Mouse (Mus musculus) forelimb bud, embryonic 11.5 days (tissue): Measurements from ENCODE around the gene Eml3.

ENCODE experiments used
- DNase-seq: peaks from one replicate; pipeline ENCODE4 v3.0.0-alpha.2; 2012; ENCODE audit warnings: low read depth, low spot score

Gene Eml3

DNA sequence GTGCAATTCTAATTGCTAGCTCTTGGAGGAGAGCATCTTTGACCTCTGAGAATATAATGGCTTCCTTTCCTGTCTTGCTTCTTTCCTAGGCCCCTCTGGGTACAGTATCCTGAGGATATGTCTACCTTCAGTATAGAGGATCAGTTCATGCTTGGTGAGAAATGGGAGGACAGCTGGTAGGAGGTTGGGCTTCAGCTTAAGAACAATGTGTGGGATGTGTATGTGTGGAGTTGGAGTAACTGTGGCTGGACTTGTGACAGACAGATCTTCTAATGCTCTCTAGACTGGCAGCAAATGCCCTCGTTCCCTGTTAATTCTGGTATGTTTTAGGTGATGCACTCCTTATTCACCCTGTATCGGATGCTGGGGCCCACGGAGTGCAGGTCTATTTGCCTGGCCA is 15.1 kb upstream of the Eml3 start:
- DNase-seq, result no peak

DNA sequence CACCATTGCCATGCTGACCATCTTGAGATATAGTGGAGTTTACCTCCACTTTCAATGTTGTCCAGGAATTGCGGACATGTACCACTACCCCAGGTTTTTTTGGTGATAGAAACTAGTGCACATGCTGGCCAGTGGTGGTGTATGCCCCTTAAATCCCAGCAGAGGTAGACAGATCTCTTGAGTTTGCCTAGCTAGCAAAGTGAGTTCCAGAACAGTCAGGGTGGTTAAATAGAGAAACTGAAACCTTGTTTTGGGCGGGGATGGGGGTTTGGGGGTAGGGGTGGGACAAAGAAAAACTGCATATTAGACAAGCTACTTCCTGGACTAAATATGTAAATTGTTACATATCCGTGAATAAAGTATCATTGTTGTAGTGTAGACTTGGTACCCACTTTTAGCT is 10.4 kb upstream of the Eml3 start:
- DNase-seq, result no peak

DNA sequence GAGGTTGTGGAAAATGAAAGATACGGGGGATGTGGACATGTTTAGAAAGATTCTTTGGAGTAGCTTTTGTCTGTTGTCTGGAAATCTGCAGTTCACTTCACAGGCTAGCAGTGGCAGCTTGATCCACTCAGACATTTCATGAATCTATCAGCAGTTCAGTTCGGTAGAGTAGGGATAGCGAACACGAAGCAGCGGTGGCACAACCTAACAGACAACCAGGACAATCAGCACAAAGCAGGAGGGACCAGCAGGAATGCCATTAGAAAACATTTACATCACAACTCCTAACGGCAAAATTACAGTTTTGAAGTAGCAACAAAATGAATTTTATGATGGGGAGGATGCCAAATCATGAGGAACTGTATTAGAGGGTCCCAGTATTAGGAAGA is 9.7 kb upstream of the Eml3 start:
- no peak for DNase-seq

DNA sequence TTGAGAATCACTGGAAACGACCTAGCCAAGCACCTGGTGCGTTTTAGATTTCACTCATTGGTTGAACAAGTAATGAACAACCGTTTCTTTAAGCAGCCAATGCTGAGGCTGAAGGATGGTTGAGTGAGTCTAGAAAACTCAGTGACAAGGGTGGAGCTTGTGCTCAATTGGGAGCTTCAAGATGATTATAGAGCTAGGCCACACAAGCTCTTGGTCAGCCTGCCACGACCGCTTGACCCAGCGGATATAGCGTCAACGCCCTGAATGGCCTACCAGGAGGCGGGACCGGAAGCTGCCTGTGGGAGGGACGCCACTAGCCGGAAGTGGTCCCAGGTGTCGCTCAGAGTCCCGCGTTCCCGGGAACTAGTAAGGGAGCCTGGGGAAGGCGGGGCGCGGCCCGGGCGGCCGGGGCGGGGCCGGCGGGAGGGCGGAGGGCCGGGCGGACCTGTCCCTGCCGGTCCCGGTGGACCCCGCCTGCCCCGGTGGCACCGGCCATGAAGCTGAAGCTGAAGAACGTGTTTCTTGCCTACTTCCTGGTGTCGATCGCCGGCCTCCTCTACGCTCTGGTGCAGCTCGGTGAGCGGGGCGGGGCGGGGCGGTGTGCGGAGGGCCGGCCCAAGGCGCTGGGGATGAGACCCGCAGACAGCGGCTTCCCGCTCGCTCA is 9.1 kb upstream of the Eml3 start, which contains the start of gene B3gat3:
TSS of gene B3gat3 (plus strand) at position 302 of the 664 bp plus-strand sequence.
- DNase-seq, result peak; percentile 89

DNA sequence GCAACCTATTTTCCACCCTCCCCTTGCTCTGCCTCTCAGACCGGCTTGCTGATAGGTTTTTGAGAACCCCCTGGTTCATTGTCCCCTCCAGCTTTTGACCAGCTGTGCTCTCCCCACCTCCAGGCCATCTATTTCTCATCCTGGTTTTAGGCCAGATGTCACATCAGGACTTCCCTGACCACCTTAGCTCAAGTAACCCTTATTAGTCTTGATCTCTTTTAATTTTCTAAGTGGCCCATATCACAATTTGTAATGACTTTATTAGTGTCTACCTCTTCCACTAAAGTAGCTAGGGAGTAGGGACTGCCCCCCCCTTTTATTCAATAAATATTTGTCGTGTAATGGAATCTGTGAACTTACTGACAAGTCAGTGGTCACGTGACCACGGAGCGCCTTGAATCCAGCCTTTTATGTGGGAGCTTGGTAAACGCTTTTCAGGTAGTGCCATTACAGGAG is 8.5 kb upstream of the Eml3 start:
- DNase-seq, result no peak

DNA sequence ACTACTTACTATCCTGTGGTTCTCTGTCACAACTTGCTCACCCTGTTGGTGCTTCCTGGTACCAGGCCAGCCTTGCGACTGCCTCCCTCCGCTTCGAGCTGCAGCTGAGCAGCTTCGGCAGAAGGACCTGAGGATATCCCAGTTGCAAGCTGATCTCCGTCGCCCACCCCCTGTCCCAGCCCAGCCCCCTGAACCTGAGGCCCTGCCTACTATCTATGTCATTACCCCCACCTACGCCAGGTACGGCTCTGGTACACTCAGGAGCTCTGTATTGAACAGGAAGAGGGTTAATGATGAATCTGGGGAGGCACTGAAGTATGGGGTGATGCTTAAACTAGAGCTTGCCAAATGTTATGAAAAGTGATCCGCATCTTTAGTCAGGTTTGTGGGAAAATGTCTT is 7.6 kb upstream of the Eml3 start:
- DNase-seq, result no peak

DNA sequence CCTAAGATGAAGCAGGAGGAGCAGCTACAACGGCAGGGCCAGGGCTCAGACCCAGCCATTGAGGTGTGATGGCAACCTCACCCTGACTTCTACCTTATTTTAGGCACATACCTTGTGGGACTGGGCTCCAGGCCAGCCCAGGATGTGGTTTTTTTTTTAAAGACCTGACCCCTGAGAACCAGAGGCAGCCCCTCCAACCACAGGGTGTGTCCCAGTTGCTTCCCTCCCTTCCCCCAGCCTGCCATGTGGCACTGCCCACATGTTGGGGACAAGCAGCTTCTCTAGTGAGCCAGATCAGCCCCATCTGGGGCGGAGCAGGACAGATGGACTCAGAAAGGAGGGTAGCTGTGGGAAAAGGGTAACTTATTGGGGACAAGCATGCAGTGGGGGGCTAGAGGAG is 2.6 kb upstream of the Eml3 start:
- no peak for DNase-seq

DNA sequence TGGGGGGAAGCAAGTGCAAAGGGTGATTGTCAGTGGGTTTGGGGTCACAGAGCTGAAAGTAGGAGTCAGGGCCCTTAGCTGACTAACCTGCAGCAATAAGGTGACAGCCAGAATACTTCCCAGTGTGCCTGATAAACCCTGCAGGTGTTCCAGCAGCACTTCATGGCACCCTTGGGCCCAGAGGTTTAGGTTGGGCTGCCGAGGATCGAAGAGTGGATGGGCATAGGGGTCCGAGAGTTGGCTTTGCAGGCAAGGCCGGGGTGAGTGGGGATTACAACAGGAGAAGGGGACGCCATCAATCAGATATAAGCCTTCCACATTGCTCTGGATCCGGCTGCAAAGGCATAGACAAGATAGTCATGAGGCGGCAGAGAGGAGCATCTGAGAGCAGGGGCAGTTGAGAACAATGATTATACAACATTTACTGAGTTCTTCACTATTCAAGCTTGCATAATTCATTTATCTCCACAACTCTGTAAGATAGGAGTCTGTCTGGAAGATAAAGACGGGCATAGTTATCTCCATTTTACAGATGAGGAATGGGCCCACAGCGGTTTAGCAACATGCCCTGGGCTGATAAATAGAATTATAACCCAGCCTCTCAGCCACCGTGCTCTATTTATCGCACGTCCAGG is 1.3 kb upstream of the Eml3 start:
- DNase-seq, result no peak

DNA sequence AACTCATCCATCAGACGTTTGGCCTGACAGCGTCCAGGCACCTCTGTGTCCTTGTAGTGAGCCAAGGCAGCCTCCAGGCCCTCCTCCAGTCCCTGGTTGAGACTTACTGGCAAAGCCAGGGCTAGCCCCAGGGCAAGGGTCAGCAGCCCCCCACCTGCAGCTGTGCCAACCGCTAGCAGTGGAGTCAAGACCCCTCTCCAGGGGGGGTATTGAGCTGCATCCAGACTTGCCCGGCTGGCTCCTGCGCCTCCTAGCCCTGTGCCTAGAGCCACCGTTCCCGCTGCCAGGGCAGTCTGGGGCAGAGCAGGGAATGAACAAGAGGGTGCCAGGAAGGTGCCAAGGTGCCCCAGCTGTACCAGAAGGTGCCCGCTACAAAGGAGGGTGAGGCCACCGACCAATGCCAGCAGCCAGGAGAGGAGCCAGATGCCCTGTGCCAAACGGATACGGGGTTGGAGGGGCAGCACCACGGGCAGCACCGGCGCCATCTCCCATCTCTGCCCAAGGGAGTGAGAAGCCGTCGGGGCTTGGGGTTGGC is 596 bp upstream of the Eml3 start:
- DNase-seq, result no peak

DNA sequence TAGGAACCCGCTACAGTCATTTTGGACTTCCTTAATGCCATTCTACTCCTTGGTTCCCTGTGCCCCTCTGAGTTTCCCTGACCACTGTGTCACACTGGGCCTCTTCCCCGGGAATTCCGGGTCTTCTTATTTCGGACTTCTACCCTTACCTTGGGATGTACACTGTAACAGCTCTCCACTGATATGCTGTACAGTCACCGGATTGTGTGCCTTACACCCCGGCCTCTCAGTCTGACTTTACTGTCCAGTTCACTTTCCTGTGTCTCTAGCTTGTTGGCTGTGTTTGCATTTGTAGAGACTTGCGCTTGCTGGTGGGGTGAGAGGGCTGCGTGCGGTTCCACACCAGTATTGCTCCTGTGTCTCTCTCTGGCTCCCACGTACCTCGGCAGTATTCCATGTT is 765 bp downstream of the Eml3 start:
- DNase-seq, result no peak

DNA sequence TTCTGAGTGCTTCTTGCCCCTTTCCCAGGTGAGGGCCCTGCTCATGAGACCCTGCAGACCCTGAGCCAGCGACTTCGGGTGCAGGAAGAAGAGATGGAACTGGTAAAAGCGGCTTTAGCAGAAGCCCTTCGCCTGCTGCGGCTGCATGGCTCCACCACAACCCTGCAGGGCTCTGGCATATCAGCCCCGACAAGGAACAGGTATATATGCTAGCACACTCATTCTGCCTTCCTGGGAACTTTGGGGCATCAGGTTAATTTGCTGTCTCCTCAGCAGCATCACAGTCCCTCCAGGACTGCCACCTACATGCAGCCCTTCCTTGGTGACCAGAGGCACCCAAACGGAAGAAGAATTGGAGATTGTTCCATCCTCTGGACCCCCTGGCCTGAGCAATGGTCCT is 1.4 kb downstream of the Eml3 start:
- no peak for DNase-seq

DNA sequence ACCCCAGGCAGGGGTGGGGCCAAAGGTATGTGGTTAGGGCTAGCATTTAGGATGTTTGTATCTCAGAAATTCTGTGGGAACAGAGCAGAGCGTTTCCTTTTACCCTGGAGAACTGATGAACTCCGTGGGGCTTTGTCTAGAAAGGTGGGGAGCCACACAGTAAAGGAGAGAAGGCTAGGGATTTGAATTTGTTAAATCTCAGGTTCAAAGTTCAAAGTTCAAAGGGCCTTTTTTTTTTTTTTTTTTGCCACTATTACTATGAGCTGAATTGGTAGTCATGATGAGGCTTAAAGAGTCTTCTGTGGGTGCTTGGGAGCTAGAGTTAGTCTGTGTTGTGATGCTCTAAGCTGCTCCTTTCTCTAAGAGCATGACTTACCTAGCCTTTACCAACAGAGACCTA is 7.4 kb downstream of the Eml3 start:
- DNase-seq, result no peak

DNA sequence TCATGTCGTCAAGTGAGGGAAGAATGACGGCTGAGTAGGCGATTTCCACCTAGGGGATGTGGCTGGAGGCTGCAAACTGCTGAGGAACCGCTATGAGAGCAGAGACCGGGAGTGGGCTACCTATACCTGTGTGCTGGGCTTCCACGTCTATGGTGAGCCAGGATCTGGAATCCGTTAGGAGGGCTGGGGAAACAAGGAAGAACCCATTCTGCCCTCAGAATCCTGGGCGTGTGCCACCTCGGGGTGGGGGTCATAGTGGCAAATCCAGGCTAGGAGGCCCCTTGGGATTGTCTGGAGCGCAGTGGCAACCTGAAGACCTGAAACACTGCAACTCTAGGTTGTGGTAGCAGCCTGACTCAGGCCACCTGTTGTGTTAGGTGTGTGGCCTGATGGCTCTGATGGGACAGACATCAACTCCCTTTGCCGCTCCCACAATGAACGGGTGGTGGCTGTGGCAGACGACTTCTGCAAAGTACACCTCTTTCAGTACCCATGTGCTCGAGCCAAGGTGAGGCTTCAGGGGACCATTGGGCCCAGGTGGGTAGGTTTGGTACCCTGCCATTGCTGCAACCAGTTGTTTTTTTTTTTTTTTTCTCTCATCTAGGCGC is 11.3 kb downstream of the Eml3 start:
- no peak for DNase-seq

DNA sequence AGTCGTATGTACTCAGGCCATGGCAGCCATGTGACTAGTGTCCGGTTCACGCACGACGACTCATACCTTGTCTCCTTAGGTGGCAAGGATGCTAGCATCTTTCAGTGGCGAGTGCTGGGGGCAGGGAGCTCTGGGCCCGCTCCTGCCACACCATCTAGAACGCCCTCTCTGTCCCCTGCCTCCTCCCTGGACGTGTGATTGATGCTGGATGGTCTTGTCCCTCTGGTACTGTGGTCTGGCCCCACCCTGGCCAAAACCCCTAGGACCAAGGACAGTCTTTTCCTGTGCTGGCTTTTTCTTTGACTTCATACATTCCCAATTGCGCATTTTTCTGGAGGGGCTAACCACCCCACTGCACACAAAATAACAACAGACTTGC is 11.8 kb downstream of the Eml3 start:
- DNase-seq, result no peak

DNA sequence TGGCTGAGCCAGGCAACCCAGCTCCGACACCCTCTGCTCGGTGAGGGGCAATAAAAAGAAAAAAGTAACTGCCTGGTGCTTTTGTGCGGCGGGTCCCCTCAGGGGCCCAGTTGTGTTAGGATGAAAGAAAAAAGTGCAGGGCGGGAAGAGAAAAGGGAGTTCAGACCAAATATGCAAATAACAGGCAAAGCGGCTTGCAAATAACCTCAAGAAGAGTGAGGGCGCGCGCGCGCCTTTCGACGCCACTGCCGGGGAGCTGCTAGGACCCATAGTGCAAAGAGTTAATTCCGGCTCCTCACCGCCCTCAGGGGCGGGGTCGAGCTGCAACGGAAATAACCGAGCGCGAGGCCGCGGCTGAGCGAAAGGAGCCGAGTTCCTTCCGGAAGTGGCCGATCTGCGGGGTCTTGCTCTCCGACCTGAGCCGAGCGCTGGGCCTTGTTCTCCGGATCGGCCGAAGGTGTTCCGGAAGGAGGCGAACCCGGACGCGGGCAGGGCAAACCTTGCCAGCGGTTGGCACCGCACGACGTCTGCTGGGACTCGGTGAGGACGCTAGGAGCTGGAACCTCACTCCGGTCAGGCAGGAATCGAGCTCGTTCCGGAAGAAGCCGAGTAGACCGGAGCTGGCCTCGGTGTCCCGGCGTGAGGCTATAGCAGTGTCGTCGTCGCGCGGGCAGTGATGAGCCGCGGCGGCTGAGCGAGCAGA is 12.3 kb downstream of the Eml3 start, which contains the start of gene Mta2:
TSS of gene Mta2 (plus strand) at position 361 of the 703 bp plus-strand sequence.
- DNase-seq, result peak; percentile 98

DNA sequence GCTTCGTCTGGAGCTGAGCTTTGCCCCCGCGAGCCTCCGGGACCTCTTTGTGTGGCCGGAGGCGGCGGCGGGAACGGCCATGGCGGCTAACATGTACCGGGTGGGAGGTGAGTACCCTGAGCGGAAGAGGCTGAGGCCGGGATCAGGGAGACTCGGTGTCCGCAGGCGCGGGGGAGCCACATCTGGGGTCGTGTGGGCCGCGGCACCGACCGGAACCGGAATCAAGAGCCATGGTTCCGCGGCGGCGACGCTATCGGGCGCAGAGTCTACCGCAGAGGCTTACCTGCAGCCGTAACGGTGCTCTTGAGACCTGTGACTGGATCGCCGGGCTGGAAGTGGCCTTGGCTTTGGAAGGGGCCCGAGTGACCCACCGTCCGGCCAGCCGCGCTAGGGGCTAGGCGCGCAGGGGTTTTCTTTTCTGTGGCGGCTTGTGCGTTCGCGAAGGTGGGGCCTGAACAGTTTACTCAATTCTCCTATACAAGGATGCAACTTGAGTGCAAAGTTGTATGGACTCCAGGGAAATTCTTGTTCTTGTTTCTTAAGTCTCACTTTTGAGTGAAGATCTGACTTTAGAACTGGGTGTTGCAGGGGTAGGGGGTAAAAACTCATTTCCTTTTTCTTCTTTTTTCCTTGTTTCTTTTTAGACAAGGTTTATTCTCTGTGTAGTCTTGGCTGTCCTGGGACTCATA is 13.1 kb downstream of the Eml3 start:
- DNase-seq, result no peak

DNA sequence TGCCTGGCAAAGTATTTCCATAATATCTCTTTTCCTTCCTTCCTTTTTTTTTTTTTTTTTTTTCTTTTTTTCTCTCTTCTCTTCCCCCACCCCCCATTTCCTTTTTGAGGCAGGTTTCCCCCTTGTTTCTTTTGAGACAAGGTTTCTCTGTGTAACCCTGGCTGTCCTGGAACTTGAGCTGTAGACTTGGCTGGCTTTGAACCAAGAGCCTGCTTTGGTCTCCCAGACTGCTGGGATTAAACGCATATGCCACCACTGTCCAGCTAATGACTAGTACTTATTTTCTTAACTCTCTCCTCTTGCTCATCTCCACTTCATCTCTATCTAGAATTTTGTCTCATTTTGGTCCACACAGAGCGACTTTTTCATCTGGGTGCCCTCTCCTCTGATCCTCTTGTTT is 13.7 kb downstream of the Eml3 start:
- DNase-seq, result no peak

DNA sequence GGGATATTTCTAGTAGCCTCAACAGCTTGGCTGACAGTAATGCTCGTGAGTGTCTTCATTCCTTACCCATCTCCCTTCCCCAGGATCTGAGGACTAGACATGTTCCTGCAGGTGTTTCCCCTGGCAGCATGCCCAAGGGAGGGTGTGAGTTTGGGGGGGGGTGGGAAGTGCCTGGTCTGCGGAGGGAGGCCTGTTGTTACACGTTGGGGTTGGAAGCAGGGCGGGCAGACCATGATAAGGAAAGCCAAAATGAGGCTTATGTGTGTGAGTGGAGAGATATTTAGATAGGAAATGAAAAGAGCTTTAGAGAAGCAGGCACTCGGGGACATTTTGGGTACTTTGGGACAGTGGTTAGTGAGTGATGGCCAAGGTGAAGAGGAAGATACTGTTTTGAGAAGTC is 14.7 kb downstream of the Eml3 start:
- no peak for DNase-seq

DNA sequence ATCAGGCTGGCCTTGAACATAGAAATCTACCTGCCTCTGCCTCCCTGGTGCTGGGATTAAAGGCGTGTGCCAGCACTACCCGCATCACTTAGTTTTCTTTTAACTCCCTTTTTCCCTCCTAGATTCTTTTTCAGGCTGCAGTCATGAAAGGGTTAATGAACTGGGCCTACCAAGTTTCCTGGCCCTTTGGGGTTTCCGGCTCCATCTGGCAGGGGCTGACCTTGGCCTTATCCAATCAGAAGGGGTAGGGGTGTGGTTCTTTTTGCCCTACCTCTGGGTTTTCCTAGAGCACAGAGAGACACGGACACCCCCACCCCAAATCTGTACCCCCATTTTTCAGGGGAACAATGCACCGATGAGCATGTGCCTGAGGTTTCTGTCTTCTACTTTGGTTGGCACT is 15.4 kb downstream of the Eml3 start:
- DNase-seq, result peak; percentile 84

DNA sequence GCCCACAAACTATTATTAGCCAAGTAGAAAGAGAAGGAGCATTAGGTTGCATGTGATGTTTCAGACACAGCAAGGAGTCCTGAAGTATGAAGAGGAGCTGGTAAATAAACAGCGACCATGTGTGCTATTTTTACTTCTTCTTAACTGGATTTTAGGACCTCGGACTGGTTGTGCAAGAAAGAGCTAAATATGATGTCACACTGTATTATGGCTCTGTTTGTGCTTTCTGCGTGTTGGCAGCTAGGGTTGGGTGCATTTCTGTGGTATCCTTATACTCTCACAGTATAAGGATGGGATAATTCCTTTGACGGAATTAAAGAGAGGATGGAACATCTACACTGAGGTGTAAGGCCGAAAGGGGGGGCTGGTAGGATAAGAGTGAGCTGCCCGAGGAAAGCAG is 15.9 kb downstream of the Eml3 start:
- no peak for DNase-seq

DNA sequence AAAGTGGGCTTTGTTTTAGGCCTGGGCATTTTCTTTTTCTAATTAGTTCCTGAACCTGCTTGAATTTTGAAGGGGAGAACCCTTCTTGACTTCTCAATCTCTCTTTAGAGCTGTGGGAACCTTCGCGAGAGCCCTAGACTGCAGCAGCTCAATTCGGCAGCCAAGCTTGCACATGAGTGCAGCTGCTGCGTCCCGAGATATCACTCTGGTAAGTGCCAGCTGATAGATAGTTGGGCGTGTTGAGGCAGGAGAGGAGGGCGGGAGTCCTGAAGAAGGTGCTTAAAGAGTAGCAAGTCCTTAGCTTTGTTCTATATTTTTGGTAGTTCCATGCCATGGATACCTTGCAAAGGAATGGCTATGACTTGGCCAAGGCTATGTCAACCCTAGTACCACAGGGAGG is 17.6 kb downstream of the Eml3 start:
- DNase-seq, result no peak

DNA sequence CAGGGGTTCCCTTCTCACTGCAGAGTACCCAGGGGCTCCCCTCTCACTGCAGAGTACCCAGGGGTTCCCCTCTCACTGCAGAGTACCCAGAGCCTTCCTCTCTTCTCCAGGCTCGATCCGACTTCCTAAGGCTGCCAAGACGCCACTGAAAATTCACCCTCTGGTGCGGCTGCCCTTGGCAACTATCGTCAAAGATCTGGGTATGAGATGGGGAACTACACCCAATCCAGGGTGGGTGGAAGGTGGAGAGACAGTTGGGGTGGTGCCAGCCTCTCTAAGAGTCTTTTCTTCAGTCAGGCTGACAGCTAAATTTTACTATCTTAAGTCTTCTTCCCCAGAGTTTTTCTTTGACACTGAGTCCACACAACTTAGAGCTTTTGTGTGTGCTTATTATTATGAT is 20.8 kb downstream of the Eml3 start:
- DNase-seq, result no peak
